Mouse (Mus musculus) CD8-positive naive resting alpha-beta T cell, adult 57 days (primary cell): ENCODE results near the gene Csnk1d. TPM values are rescaled to one million over a fixed set of nuclear protein-coding genes. Genes with fewer than 3 reads are reported as not detected.

ENCODE experiments used
- total RNA-seq: library from RNA; stranded (reverse); gene quantifications from one replicate; pipeline ENCODE4 v1.2.4, GENCODE M21; 2023

Csnk1d gene
- total RNA-seq: 142 TPM

DNA sequence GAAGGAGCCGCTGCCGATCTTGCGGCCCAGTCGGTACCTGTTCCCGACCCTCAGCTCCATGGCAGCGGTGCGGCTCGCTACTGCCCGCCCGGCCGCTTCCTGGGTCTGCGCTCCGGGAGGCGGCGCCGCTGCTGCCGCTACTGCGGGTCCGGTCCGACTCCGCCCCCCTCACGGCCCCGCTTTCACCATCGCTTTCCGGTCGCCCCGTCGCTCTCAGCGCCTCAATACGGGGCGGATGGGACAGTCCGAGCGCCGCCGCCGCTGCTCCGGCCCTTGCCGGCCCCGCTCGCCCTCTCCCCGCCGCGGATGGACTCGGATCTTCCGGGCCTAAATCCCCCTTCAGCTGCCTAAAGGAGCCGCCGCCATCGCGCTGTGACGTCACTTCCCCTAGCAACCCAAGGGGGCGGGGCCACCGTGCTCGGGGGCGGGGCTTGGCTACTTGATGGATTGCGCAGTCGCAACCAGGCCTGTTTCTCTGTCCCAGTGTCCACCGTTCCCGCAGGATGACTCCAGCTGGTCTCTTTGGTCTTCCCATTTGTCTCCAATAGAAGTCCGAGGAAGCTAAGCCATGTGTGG is at the start of gene Csnk1d:
Gene Csnk1d (minus strand): TSS at position 380 of the 576 bp plus-strand sequence.

GRCm38 (mm10) chr11:121039302-121039701 is 48.2 kb upstream of the Csnk1d start, which contains the start of gene Cd7:
TSS of gene Cd7 (minus strand) at chr11:121039418.

GRCm38 (mm10) chr11:120948328-120948727 is 42.8 kb downstream of the Csnk1d start, which contains the start of gene Slc16a3:
TSS of gene Slc16a3 (plus strand) at chr11:120948480.

DNA sequence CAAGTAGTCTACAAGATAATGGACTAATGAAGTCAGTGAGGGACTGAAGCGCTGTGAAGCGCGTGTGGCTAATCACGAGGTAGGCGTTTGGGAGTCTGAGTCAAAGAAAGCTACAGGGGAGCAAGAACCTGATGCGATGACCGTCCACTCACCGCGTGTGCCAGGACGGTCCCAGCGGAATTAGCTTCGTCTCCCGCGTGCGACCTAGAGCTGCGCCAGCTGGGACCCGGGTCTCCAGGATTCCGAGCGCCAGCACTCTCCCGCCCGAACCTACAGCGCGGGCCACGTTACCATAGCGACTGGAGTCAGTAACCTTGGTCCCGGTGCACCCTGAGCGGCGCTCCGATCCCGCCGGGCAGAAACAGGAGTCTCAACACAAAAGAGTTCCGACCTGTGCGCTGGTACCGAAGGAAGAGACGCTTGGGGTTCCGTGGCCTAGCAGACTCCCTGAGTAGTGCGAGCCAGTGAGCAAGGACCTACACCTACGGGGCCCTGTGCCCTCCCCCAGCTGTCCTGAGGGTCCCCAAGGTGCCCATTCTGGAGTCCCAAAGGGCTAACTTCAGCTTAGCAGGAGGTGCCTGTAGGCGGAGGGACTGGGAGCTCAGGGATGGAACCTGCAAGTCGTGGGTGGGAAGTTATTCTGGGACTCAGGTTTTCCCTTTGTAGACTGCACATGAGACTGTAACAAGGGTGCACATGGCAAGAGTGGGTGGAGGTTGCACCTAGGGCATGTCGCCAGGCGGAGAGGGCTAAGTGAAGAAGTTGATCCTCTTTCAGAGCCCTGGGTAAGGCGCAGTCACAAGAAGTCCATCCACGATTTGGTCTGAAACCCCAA is 58.3 kb downstream of the Csnk1d start, which contains the start of gene Ccdc57:
Gene Ccdc57 (minus strand): TSS at position 309 of the 835 bp plus-strand sequence.

Other genes starting within 250 kb of the Csnk1d start
- gene Hmga1b, start 228.5 kb downstream of the Csnk1d start, total RNA-seq: 35.1 TPM
- gene Rfng, start 207.1 kb downstream of the Csnk1d start, total RNA-seq: 13.1 TPM
- 55.1 TPM for gene Gps1, start 207.1 kb downstream of the Csnk1d start, total RNA-seq
- gene Dus1l, start 194.9 kb downstream of the Csnk1d start, total RNA-seq: 48.2 TPM
- 110 TPM for gene Fasn, start 166.8 kb downstream of the Csnk1d start, total RNA-seq
- 0.49 TPM for gene Ccdc57, start 58.5 kb downstream of the Csnk1d start, total RNA-seq
- gene Slc16a3, start 42.9 kb downstream of the Csnk1d start, total RNA-seq: 2.2 TPM
- 230 TPM for gene Cd7, start 48.1 kb upstream of the Csnk1d start, total RNA-seq
- not detected for gene Sectm1b, start 72.2 kb upstream of the Csnk1d start, total RNA-seq
- gene Sectm1a, start 89.9 kb upstream of the Csnk1d start, total RNA-seq: not detected
- gene Tex19.2, start 127.3 kb upstream of the Csnk1d start, total RNA-seq: not detected
- gene Tex19.1, start 154.8 kb upstream of the Csnk1d start, total RNA-seq: not detected
- gene Uts2r, start 168.9 kb upstream of the Csnk1d start, total RNA-seq: not detected
- 7.3 TPM for gene Hexdc, start 213.1 kb upstream of the Csnk1d start, total RNA-seq
- gene Ogfod3, start 213.4 kb upstream of the Csnk1d start, total RNA-seq: 5.7 TPM
- gene Cybc1, start 238.0 kb upstream of the Csnk1d start, total RNA-seq: 51.3 TPM
- 39.4 TPM for gene Narf, start 245.9 kb upstream of the Csnk1d start, total RNA-seq